Mouse (Mus musculus) limb, embryonic 14.5 days (tissue): Measurements from ENCODE around the gene Nup107. TPM values are rescaled to one million over a fixed set of nuclear protein-coding genes. Genes with fewer than 3 reads are reported as not detected.

Source experiments
- ATAC-seq: fragments of 200-750 bp; cut with Nextera tagmentation; 2 replicates; pipeline ENCODE4 v1.8.0; 2017; ENCODE audit warnings: low read depth, moderate number of reproducible peaks, moderate TSS enrichment; ENCODE audit not compliant: low FRiP score
- DNase-seq: peaks from one replicate; pipeline ENCODE4 v3.0.0-alpha.2; 2015; ENCODE audit warnings: low spot score
- H3K27ac ChIP-seq: fragments of 300-500 bp; sonication (generic); replicated peaks from 2 replicates; pipeline ENCODE4 v1.5.1; 2014; ENCODE audit warnings: low read depth, mild to moderate bottlenecking, low read length, moderate library complexity, mixed read lengths
- H3K27me3 ChIP-seq: fragments of 300-500 bp; sonication (generic); 2 replicates; pipeline ENCODE4 v1.6.1; 2014; ENCODE audit warnings: low read length, mixed read lengths; ENCODE audit not compliant: control insufficient read depth, insufficient read depth
- H3K36me3 ChIP-seq: fragments of 300-500 bp; sonication (generic); 2 replicates; pipeline ENCODE4 v1.6.1; 2014; ENCODE audit warnings: mild to moderate bottlenecking, low read length, moderate library complexity, mixed read lengths; ENCODE audit not compliant: control insufficient read depth, insufficient read depth
- H3K4me1 ChIP-seq: fragments of 300-500 bp; sonication (generic); 2 replicates; pipeline ENCODE4 v1.6.1; 2014; ENCODE audit warnings: antibody characterized with exemption, low read length, mixed read lengths; ENCODE audit not compliant: control insufficient read depth, insufficient read depth
- H3K4me2 ChIP-seq: fragments of 300-500 bp; sonication (generic); replicated peaks from 2 replicates; pipeline ENCODE4 v1.6.1; 2014; ENCODE audit warnings: low read depth, mild to moderate bottlenecking, low read length, moderate library complexity; ENCODE audit not compliant: severe bottlenecking
- H3K4me3 ChIP-seq: fragments of 300-500 bp; sonication (generic); replicated peaks from 2 replicates; pipeline ENCODE4 v1.5.1; 2014; ENCODE audit warnings: low read length
- H3K9ac ChIP-seq: fragments of 300-500 bp; sonication (generic); 2 replicates; pipeline ENCODE4 v1.6.1; 2014; ENCODE audit warnings: mild to moderate bottlenecking, low read depth, low read length, moderate library complexity; ENCODE audit not compliant: severe bottlenecking
- H3K9me3 ChIP-seq: fragments of 300-500 bp; sonication (generic); 2 replicates; pipeline ENCODE4 v1.6.1; 2016; ENCODE audit warnings: low read length; ENCODE audit not compliant: control insufficient read depth
- POLR2A ChIP-seq: fragments of 200-500 bp; IDR thresholded peaks from 2 replicates; pipeline ENCODE4 v1.8.0; 2012; ENCODE audit warnings: inconsistent platforms, mild to moderate bottlenecking, moderate library complexity, borderline replicate concordance; ENCODE audit not compliant: insufficient read depth, insufficient read length; ENCODE audit errors: extremely low read depth
- whole genome bisulfite sequencing: fragments of 180-500 bp; shearing (Covaris S2); extraction: QIAGEN DNeasy Blood & Tissue Kit; methylation state at CpG from one replicate; pipeline ENCODE4 v1.1.7; 2014; 5-methylcytosine and 5-hydroxymethylcytosine counted together
- polyA plus RNA-seq, 2 experiments: library from polyadenylated mRNA; depleted of rRNA in 1 of 2; stranded (reverse) in 1 of 2; unstranded in 1 of 2; fragments of >200 nt; fragmentation: Nextera tagmentation in 1 of 2; extraction: Ambion mirVana in 1 of 2; gene quantifications; 2 replicates each; pipeline versions ENCODE4 v1.2.1 to v1.2.3; 2012 to 2014

Nup107 gene
- polyA plus RNA-seq, 2 experiments = 53.4 to 61.2 TPM

DNA sequence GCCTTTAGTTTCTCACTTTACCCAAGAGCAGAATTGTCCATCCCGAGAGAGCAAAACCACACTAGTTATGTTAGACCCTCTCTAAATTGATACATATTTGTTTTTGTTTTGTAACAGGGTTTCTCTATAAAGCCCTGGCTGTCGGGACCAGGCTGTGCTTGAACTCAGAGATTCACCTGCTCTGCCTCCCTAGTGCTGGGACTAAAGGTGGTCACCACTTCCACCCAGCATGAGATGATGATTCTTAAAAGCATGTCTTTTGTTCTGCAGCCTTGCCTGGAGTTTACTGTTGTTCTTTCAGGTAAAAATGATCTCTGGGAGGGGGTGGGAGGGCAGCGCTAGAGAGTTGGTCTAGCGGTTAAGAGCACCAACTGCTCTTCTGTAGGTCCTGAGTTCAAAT lies 66.2 kb downstream of the Nup107 start:
- Histone ChIP-seq H3K36me3 (no peaks in the 10 kb centered on the region), H3K9ac (no peak overlapping the region), H3K9me3 (no peaks in the 10 kb centered on the region), H3K4me1 (no peaks in the 10 kb centered on the region), H3K27ac (peak overlapping the region; percentile 34; the same call in 1 of the 2 replicates), H3K4me2 (no peak overlapping the region), H3K4me3 (no peak overlapping the region), H3K27me3 (no peaks in the 10 kb centered on the region)
- ATAC-seq = no peak
- no peak for TF ChIP-seq POLR2A
- DNase-seq = no peak
- 92% methylated on average over 4 of the region's 4 CpGs for WGBS

DNA sequence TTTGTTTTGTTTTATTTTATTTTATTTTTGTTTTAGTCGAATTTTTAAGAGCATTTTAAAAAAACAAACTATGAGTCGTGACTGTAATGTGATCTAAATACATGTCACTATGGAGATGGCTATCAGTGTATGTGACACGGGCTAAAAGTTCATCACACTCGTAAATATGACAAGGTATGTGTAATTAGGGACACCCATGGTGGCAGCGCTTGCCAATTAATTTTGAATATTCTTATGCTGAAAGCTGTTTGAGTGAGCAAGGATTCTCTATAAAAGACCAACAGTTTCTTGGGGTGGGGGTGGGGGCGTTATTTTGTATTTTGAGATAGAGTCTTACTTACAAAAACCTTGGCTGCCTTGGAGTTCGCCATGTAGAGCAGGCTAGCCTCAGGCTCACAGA lies 66.8 kb downstream of the Nup107 start:
- H3K4me1 ChIP-seq = no peaks in the 10 kb centered on the region
- H3K9ac ChIP-seq = no peak overlapping the region
- H3K4me3 ChIP-seq = no peak overlapping the region
- ATAC-seq = no peak
- H3K27ac ChIP-seq = no peak overlapping the region; the same call in 1 of the 2 replicates
- no peaks in the 10 kb centered on the region for H3K36me3 ChIP-seq
- H3K4me2 ChIP-seq = no peak overlapping the region
- H3K27me3 ChIP-seq = no peaks in the 10 kb centered on the region
- DNase-seq = no peak
- TF ChIP-seq POLR2A = no peak
- WGBS = 73% methylated on average over 7 of the region's 7 CpGs
- no peaks in the 10 kb centered on the region for H3K9me3 ChIP-seq

DNA sequence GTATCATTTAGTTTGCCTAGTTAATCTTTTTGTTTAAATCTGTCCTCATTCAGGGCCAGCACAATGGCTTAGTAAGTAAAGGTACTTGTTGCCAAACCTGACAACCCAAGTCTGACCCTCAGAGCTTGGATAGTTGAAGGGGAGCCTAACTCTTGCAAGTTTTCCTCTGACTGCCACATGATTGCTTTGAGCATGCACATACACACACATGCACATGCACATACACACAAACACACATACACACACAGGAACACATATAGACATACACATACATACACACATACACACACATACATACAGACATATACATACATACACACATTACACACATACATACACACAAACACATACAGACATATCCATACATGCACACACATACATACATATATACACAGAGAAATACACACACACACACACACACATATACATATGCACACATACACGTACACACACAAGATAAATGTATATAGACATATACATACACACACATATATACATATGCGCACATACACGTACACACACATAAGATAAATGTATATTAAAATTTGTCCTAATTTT lies 67.6 kb downstream of the Nup107 start:
- Histone ChIP-seq H3K36me3 (no peaks in the 10 kb centered on the region), H3K9me3 (no peaks in the 10 kb centered on the region), H3K27me3 (no peaks in the 10 kb centered on the region), H3K4me3 (no peak overlapping the region), H3K4me1 (no peaks in the 10 kb centered on the region), H3K27ac (no peak overlapping the region), H3K9ac (no peak overlapping the region), H3K4me2 (no peak overlapping the region)
- ATAC-seq (no peak), DNase-seq (no peak)
- TF ChIP-seq POLR2A = no peak
- 92% methylated on average over 3 of the region's 3 CpGs for WGBS

DNA sequence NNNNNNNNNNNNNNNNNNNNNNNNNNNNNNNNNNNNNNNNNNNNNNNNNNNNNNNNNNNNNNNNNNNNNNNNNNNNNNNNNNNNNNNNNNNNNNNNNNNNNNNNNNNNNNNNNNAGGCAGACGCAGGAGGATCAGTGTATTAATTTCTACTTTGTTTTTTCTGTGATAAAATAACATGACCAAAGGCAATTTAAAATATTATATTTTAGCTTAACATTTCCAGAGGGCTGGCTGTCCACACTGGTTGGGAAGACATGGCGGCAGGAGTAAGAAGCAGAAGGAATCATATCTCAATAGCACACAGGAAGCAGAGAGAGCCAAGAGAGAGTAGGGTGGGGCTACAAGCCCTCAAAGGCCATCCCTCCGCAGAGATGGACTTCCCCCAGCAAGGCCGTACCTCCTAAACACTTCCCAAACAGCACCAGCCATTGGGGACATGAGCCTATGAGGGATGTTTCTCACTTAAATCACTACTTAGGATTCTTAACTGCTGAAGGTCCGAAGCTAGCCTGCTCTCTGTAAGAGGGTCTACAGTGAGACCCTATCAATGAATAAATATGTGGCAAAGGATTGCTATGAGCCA lies 68.3 kb downstream of the Nup107 start:
- ATAC-seq (no peak), DNase-seq (no peak)
- no peak for TF ChIP-seq POLR2A
- H3K4me2 ChIP-seq = no peak overlapping the region
- H3K4me1 ChIP-seq = no peaks in the 10 kb centered on the region
- no peaks in the 10 kb centered on the region for H3K9me3 ChIP-seq
- no peaks in the 10 kb centered on the region for H3K27me3 ChIP-seq
- no peaks in the 10 kb centered on the region for H3K36me3 ChIP-seq
- H3K9ac ChIP-seq = no peak overlapping the region
- no peak overlapping the region for H3K4me3 ChIP-seq
- H3K27ac ChIP-seq = no peak overlapping the region
- 75% methylated on average over 5 of the region's 5 CpGs for WGBS

DNA sequence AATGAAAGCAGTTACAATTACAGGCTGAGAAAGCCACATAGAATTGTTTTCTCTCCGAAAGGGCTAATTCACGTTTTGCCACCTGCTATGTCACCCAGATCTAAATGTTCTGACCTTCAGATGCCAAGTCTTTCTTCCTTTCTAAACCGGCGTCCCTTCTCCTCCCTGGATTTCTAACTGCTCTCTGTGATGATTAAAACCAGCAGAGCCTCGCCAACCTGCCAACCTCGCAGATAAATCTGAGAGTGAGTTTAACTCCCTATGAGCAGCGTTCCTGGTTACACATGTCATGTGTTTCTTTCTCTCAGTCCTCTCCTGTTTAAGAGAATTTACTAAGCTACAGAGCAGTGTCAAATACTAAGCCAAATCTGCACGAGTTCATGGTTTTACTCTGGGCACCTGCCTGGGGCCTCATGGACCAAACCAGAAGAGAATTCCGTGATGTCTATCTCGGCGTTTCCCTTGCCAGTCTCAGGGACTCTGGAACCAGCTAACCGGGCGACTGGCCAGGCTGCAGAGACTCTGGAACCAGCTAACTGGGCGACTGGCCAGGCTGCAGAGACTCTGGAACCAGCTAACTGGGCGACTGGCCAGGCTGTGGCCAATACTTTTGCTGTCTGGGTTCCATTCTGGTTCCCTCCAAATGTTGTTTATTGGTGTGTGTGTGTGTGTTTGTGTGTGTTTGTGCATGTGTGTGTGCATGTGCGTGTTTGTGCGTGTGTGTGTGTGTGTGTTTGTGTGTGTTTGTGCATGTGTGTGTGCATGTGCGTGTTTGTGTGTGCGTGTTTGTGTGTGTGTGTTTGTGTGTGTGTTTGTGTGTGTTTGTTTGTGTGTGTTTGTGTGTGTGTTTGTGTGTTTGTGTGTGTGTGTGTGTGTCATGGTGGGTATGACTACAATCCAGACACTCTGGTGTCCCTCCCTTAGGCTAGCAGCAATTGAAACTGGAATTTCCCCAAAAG lies 74.1 kb downstream of the Nup107 start:
- no peak for TF ChIP-seq POLR2A
- H3K27ac ChIP-seq = 0 out of 2 replicates have a peak overlapping the region, but pooled peaks have one; percentile 1
- DNase-seq (no peak), ATAC-seq (no peak)
- no peaks in the 10 kb centered on the region for H3K36me3 ChIP-seq
- no peaks in the 10 kb centered on the region for H3K9me3 ChIP-seq
- no peak overlapping the region for H3K4me3 ChIP-seq
- H3K4me2 ChIP-seq = no peak overlapping the region
- H3K4me1 ChIP-seq = peaks cover 13% of the 10 kb centered on the region
- H3K9ac ChIP-seq = no peak overlapping the region
- H3K27me3 ChIP-seq = no peaks in the 10 kb centered on the region
- 50% methylated on average over 19 of the region's 19 CpGs for WGBS
